Mouse (Mus musculus) CH12.LX (cell line): ENCODE measurements around the gene Spata9. TPM values are rescaled to one million over a fixed set of nuclear protein-coding genes. Genes with fewer than 3 reads are reported as not detected.

Experiments used
- DNase-seq: peaks from one replicate; pipeline ENCODE4 v3.0.0-alpha.2; 2013; ENCODE audit errors: extremely low read depth
- H3K27ac ChIP-seq: 2 replicates; pipeline ENCODE4 v1.5.1; 2012; ENCODE audit warnings: low read depth, mild to moderate bottlenecking, control low read depth, moderate library complexity; ENCODE audit not compliant: insufficient read depth
- H3K27me3 ChIP-seq: replicated peaks from 2 replicates; pipeline ENCODE3; 2012; ENCODE audit warnings: inconsistent platforms
- H3K36me3 ChIP-seq, 2 experiments: replicated peaks in 1 of 2; 2 replicates each; pipeline versions ENCODE3 to v1.6.1; 2012; ENCODE audit warnings: inconsistent platforms in 1 of 2, low read length in 1 of 2, mild to moderate bottlenecking in 1 of 2, mixed read lengths in 1 of 2, moderate library complexity in 1 of 2; ENCODE audit not compliant: control insufficient read depth in 1 of 2, insufficient read depth in 1 of 2
- H3K4me1 ChIP-seq, 2 experiments: 2 replicates each; pipeline ENCODE4 v1.6.1; 2012; ENCODE audit warnings: inconsistent platforms in 1 of 2, moderate library complexity in 1 of 2; ENCODE audit not compliant: insufficient read depth in 2 of 2, control insufficient read depth in 1 of 2
- H3K4me2 ChIP-seq: 2 replicates; pipeline ENCODE4 v1.6.1; 2012; ENCODE audit warnings: low read depth, mild to moderate bottlenecking, control low read depth; ENCODE audit not compliant: poor library complexity, insufficient read depth, severe bottlenecking
- H3K4me3 ChIP-seq, 3 experiments: fragments of 150-350 bp in 1 of 3; sonication (generic) in 1 of 3; replicated peaks in 1 of 3; 2 replicates each; pipeline versions ENCODE3 to v1.5.1; 2011 to 2012; ENCODE audit warnings: low read depth in 2 of 3, low read length in 2 of 3, mild to moderate bottlenecking in 2 of 3, moderate library complexity in 2 of 3, control low read depth in 1 of 3, improper control_type of control experiment in 1 of 3, inconsistent platforms in 1 of 3, mixed read lengths in 1 of 3; ENCODE audit not compliant: poor library complexity in 1 of 3
- H3K79me2 ChIP-seq: replicated peaks from 2 replicates; pipeline ENCODE4 v1.6.1; 2012; ENCODE audit warnings: mild to moderate bottlenecking, moderate library complexity; ENCODE audit not compliant: control insufficient read depth, poor library complexity, insufficient read depth, severe bottlenecking; ENCODE audit errors: extremely low read depth
- H3K9ac ChIP-seq: 2 replicates; pipeline ENCODE4 v1.6.1; 2012; ENCODE audit warnings: low read depth, mild to moderate bottlenecking, control low read depth, moderate library complexity; ENCODE audit not compliant: insufficient read depth
- H3K9me3 ChIP-seq: replicated peaks from 2 replicates; pipeline ENCODE3; 2012; ENCODE audit warnings: low read length, inconsistent platforms, mixed read lengths
- BHLHE40 ChIP-seq: IDR thresholded peaks from 2 replicates; pipeline ENCODE4 v1.6.1; 2011; ENCODE audit warnings: mild to moderate bottlenecking, low read depth, low read length, improper control_type of control experiment
- E2F4 ChIP-seq: IDR thresholded peaks from 2 replicates; pipeline ENCODE4 v1.6.1; 2011; ENCODE audit warnings: low read depth, low read length, improper control_type of control experiment; ENCODE audit not compliant: insufficient replicate concordance
- ELF1 ChIP-seq: IDR thresholded peaks from 2 replicates; pipeline ENCODE4 v1.6.1; 2014; ENCODE audit warnings: low read depth, mild to moderate bottlenecking, inconsistent platforms, low read length, improper control_type of control experiment
- ETS1 ChIP-seq: conservative IDR thresholded peaks from 2 replicates; pipeline ENCODE4 v1.6.1; 2012; ENCODE audit warnings: low read depth, mild to moderate bottlenecking, inconsistent platforms, low read length, improper control_type of control experiment, moderate library complexity
- HCFC1 ChIP-seq: IDR thresholded peaks from 2 replicates; pipeline ENCODE4 v1.6.1; 2012; ENCODE audit warnings: low read depth, mild to moderate bottlenecking, inconsistent platforms, low read length, improper control_type of control experiment
- IRF4 ChIP-seq: IDR thresholded peaks from 2 replicates; pipeline ENCODE4 v1.6.1; 2014; ENCODE audit warnings: low read depth, mild to moderate bottlenecking, inconsistent platforms, low read length, improper control_type of control experiment
- JUN ChIP-seq: IDR thresholded peaks from 2 replicates; pipeline ENCODE4 v1.6.1; 2011; ENCODE audit warnings: low read depth, mild to moderate bottlenecking, low read length, improper control_type of control experiment, moderate library complexity; ENCODE audit not compliant: insufficient read depth
- JUND ChIP-seq: conservative IDR thresholded peaks from 2 replicates; pipeline ENCODE4 v1.6.1; 2011; ENCODE audit warnings: low read depth, low read length, improper control_type of control experiment
- KAT2A ChIP-seq: IDR thresholded peaks from 2 replicates; pipeline ENCODE4 v1.6.1; 2012; ENCODE audit warnings: low read length, improper control_type of control experiment, inconsistent platforms; ENCODE audit not compliant: insufficient replicate concordance
- MEF2A ChIP-seq: IDR thresholded peaks from 2 replicates; pipeline ENCODE4 v1.6.1; 2014; ENCODE audit warnings: low read depth, mild to moderate bottlenecking, inconsistent platforms, low read length, improper control_type of control experiment, borderline replicate concordance
- MXI1 ChIP-seq: IDR thresholded peaks from 2 replicates; pipeline ENCODE4 v1.6.1; 2011; ENCODE audit warnings: mild to moderate bottlenecking, low read depth, low read length, improper control_type of control experiment
- MYC ChIP-seq: IDR thresholded peaks from 2 replicates; pipeline ENCODE4 v1.6.1; 2011; ENCODE audit warnings: low read depth, mild to moderate bottlenecking, improper control_type of control experiment, low read length
- NELFE ChIP-seq: IDR thresholded peaks from 2 replicates; pipeline ENCODE4 v1.6.1; 2011; ENCODE audit warnings: low read depth, low read length, improper control_type of control experiment
- PAX5 ChIP-seq: IDR thresholded peaks from 2 replicates; pipeline ENCODE4 v1.6.1; 2012; ENCODE audit warnings: low read length, inconsistent platforms, mixed read lengths
- POLR2AphosphoS2 ChIP-seq: IDR thresholded peaks from 2 replicates; pipeline ENCODE4 v1.6.1; 2011; ENCODE audit warnings: low read depth, low read length, improper control_type of control experiment
- RAD21 ChIP-seq: IDR thresholded peaks from 2 replicates; pipeline ENCODE4 v1.6.1; 2011; ENCODE audit warnings: low read depth, mild to moderate bottlenecking, low read length, improper control_type of control experiment, moderate library complexity
- RCOR1 ChIP-seq: conservative IDR thresholded peaks from 2 replicates; pipeline ENCODE4 v1.6.1; 2012; ENCODE audit warnings: low read depth, mild to moderate bottlenecking, inconsistent platforms, low read length, improper control_type of control experiment
- SIN3A ChIP-seq: IDR thresholded peaks from 2 replicates; pipeline ENCODE4 v1.6.1; 2012; ENCODE audit warnings: low read length, improper control_type of control experiment, inconsistent platforms
- SMC3 ChIP-seq: IDR thresholded peaks from 2 replicates; pipeline ENCODE4 v1.6.1; 2011; ENCODE audit warnings: low read depth, low read length, improper control_type of control experiment
- UBTF ChIP-seq: IDR thresholded peaks from 2 replicates; pipeline ENCODE4 v1.6.1; 2012; ENCODE audit warnings: low read depth, mild to moderate bottlenecking, inconsistent platforms, low read length, improper control_type of control experiment, moderate library complexity
- USF1 ChIP-seq: IDR thresholded peaks from 2 replicates; pipeline ENCODE4 v1.6.1; 2014; ENCODE audit warnings: low read depth, mild to moderate bottlenecking, inconsistent platforms, low read length, improper control_type of control experiment
- USF2 ChIP-seq: conservative IDR thresholded peaks from 2 replicates; pipeline ENCODE4 v1.6.1; 2011; ENCODE audit warnings: low read depth, low read length, improper control_type of control experiment
- ZKSCAN1 ChIP-seq: IDR thresholded peaks from 2 replicates; pipeline ENCODE4 v1.6.1; 2012; ENCODE audit warnings: low read depth, inconsistent platforms, low read length, improper control_type of control experiment, borderline replicate concordance
- dilution Hi-C: fragments of 300-500 bp; cut with MboI; formaldehyde crosslinking; loops from 2 replicates; pipeline ENCODE4 v1.14.3; 2020; ENCODE audit warnings: low sequenced_read_pairs; ENCODE audit not compliant: extremely low pct_unique_long_range_greater_than_20kb, extremely low pct_ligation_motif_present
- in situ Hi-C: fragments of 300-500 bp; cut with MboI; formaldehyde crosslinking; loops from 3 replicates; pipeline ENCODE4 v1.14.3; 2019; ENCODE audit warnings: low sequenced_read_pairs, low pct_ligation_motif_present, low pct_unique_long_range_greater_than_20kb, mixed read lengths
- polyA plus RNA-seq: library from polyadenylated mRNA; unstranded; fragments of >175 nt; gene quantifications from 2 replicates; pipeline ENCODE4 v1.2.1, GENCODE M21; 2012; ENCODE audit warnings: low read depth; ENCODE audit not compliant: insufficient read length
- total RNA-seq, 2 experiments: library from RNA; depleted of rRNA; stranded (reverse); fragments of 300-350 nt in 1 of 2; fragments of >200 nt in 1 of 2; gene quantifications; 2 replicates each; pipeline ENCODE4 v1.2.3; 2012 to 2014

Gene Spata9
- total and polyA plus RNA-seq, 3 experiments, result 0.36 TPM; not detected in 2

- no peak overlapping the region for H3K4me2 ChIP-seq
- no peak overlapping the region for H3K27ac ChIP-seq
- H3K4me1 ChIP-seq, result no peaks in the 10 kb centered on the region
- H3K79me2 ChIP-seq, result no peaks in the 10 kb centered on the region
- dilution Hi-C loops (no loop called here), in situ Hi-C loops (no loop called here)
- H3K36me3 ChIP-seq, result no peaks in the 10 kb centered on the region
- H3K9me3 ChIP-seq, result no peaks in the 10 kb centered on the region
- no peak for TF ChIP-seq UBTF
- no peak for TF ChIP-seq PAX5
- no peak for TF ChIP-seq ELF1
- TF ChIP-seq ETS1, result no peak
- TF ChIP-seq MYC, result no peak
- no peak for TF ChIP-seq ZKSCAN1
- TF ChIP-seq USF1, result no peak
- TF ChIP-seq NELFE, result no peak
- TF ChIP-seq E2F4, result no peak
- TF ChIP-seq IRF4, result no peak
- TF ChIP-seq POLR2AphosphoS2, result no peak
- TF ChIP-seq MXI1, result no peak
- H3K4me3 ChIP-seq, result no peak overlapping the region
- no peak overlapping the region for H3K9ac ChIP-seq
- no peaks in the 10 kb centered on the region for H3K27me3 ChIP-seq
- no peak for DNase-seq
Observed at GRCm38 (mm10) chr13:75930023-75930422, 36.9 kb upstream of the Spata9 start.

GRCm38 (mm10) chr13:75930660-75931059 is 36.3 kb upstream of the Spata9 start:
- no peaks in the 10 kb centered on the region for H3K36me3 ChIP-seq
- in situ Hi-C loops (no loop called here), dilution Hi-C loops (no loop called here)
- no peak overlapping the region for H3K4me2 ChIP-seq
- no peaks in the 10 kb centered on the region for H3K9me3 ChIP-seq
- DNase-seq, result no peak
- H3K4me1 ChIP-seq, result no peaks in the 10 kb centered on the region
- H3K4me3 ChIP-seq, result no peak overlapping the region
- no peak overlapping the region for H3K27ac ChIP-seq
- H3K79me2 ChIP-seq, result no peaks in the 10 kb centered on the region
- no peaks in the 10 kb centered on the region for H3K27me3 ChIP-seq
- TF ChIP-seq UBTF (no peak), MEF2A (no peak), USF2 (no peak), KAT2A (no peak), JUN (no peak), BHLHE40 (no peak), RAD21 (no peak), ZKSCAN1 (no peak), NELFE (no peak), SMC3 (no peak), JUND (no peak), RCOR1 (no peak), USF1 (no peak), HCFC1 (no peak), ELF1 (no peak), SIN3A (no peak)
- H3K9ac ChIP-seq, result no peak overlapping the region
